Mouse (Mus musculus) retina, adult 2 months (tissue): Measurements from ENCODE around the gene Gmps.

ENCODE experiments used
- DNase-seq: peaks from one replicate; pipeline ENCODE4 v3.0.0-alpha.2; 2012; ENCODE audit warnings: low read depth, low spot score

The Gmps gene

DNA sequence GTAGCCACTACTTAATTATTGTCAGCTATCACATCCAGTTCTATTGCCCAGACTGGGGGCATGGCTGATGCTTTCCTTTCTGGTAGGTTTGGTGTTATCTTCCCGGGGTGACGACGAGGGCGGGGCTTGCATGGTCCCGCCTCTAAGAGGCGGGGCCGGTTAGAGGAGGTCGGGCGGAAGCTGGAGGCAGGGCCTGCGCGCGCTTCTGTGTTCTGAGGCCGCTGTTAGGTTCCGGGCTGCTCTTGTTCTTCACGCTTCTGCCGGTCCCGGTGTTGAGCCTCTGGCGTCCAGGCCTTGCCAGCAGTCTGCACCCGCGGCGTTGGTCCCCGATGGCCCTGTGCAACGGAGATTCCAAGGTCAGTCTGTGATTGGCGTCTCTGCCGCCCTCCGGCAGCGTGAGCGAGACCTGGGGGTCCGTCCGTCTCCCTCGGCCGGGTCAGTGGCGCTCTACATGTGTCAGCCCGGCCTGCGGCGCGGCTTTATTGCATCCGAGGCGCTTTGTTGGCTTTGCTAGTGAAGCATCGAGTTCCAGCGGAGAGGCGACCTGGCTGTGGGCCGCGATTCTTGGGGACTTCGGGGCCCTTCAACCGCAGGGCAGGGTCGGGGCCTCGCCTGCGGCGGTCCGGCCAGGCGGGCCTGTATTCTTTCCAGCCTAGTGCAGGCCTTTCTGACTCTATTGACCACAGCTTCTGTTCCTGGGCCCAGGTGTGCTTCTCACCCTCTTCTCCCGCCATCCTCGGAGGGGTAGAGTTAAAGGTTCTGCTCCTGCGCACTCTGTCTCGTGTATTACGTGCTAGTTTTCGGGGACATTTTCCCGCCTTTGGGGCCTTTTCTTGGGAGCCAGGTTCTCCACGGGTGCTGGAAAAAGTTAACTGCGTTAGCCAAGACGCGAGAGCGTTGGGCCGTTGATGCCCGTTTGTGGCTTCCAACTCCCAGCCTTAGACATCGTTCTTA is at the start of gene Gmps:
TSS of gene Gmps (plus strand) at position 152 of the 954 bp plus-strand sequence.
- DNase-seq, result peak; percentile 74

GRCm38 (mm10) chr3:63928878-63929859 is 46.7 kb upstream of the Gmps start, which contains the start of gene E130311K13Rik:
E130311K13Rik (minus strand) TSS chr3:63929472.
- DNase-seq, result peak; percentile 65

DNA sequence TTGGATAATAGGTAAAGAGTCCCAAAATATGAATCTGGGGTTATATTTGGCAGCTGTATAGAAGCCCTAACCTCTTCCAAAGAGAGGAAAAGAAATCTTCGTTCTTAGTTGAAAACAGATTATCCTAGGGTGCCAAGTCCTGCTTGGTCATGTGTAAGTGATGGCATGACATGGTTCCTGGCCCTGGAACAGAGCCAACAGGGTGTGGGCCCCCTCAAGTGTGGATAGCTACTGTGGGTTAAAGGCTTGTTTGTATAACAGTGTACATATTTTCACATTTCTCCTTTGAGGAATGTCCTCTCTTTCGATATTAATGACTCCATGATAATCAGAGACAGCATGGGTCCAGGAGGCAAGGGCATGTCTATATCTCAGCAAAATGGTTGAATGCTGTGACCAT is 37.0 kb upstream of the Gmps start:
- no peak for DNase-seq

DNA sequence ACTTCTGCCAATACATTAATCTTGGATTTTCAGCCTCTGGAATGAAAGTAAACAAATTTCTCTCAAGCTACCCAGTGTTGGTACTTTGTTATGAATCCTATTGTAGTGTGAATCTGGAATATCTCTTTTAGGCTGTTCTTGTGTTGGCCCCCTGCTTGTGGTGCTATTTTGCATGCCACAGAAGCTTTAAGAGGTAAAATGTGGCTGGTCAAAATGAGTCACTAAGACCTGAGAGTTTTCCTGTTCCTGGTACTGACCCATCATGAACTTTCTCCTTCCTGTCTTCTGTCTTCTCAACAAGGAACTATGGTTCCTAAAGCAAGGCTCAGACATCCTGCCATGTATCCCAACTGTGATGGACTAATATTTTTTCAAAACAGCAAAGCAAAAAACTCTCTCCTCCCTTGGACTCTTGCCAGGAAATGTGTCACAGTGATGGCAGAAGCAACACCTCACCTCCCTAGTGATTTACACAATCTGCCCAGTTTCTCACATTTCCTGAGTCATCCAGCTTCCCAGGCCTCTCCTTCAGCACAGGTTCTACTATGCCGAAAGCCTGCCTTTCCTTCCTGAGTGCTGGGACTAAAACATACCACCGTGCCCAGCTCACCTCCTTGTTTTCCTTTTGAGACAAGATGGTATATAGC is 34.6 kb upstream of the Gmps start:
- DNase-seq, result no peak

DNA sequence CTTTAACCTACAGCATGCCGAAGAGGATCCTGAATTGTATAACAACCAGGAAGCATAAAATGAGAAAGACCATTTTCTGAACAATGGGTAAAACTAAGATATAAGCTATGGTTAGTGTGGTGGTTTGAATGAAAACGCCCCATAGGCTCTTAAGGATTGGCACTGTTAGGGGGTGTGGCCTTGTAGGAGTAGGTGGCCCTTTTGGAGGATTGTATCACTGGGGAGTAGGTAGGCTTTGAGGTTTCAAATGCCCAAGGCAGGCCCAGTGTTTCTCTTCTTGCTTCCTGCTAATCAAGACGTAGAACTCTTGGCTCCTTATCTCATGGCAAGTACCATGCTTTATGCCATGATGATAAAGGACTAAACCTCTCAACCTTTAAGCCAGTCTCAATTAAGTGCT is 26.1 kb upstream of the Gmps start:
- no peak for DNase-seq

- DNase-seq, result no peak
Measured at GRCm38 (mm10) chr3:63963421-63964099, 12.3 kb upstream of the Gmps start.

DNA sequence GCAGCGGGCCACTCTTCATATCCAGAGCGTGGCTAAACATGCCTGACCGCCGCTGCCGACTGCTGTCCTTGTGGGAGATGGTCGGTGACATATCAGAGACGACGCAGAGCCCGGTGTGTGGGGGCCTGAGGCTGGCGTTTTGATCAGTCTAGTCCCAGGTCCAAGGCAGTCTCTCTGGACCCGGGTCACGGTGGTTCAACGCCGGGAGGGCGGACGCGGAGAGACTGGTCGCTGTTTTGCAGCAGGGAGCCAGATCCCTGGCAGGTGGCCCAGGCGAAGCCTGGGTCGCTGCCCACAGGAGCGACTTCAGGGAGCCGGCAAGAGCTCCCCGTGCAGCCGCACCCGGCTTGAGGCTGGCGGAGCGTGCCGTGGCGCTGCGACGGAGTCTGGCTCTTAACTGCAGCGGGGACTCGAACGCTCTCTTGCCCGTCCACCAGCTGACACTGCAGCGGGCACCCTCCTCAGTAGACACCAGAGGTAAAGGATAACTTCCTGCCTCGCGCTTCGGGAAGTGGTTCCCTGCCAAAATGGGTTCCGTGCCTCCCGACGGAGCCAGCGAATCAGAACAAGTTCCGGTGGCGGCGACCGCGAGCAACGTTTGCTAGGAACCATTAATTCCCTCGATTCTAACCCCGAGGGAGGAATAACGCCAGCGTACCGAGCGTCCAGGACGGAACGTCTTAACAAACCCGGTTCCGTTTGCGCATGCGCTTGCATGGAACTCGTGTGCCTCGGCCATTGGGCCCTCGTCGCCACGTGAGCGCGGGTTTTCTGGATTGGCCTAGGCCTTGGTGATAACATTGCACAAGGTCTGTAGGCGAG is 11.6 kb upstream of the Gmps start, which contains the start of gene Slc33a1:
TSS of gene Slc33a1 (minus strand) at position 669 of the 822 bp plus-strand sequence.
- DNase-seq, result peak; percentile 100

GRCm38 (mm10) chr3:63964922-63965249 is 11.0 kb upstream of the Gmps start:
- no peak for DNase-seq

DNA sequence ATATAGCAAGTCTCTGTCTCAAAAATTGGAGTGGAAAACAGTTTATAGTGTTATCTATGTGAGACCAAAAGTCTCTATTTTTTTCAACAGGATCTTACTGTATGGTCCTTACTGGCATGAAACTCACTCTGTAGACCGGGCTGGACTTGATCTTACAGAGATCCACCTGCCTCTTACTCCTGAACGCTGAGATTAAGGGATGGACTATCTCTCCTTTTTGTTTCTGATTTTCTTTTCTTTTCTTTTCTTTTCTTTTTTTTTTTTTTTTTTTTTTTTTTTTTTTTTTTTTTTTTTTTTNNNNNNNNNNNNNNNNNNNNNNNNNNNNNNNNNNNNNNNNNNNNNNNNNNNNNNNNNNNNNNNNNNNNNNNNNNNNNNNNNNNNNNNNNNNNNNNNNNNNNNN is 10.0 kb upstream of the Gmps start:
- DNase-seq, result no peak

DNA sequence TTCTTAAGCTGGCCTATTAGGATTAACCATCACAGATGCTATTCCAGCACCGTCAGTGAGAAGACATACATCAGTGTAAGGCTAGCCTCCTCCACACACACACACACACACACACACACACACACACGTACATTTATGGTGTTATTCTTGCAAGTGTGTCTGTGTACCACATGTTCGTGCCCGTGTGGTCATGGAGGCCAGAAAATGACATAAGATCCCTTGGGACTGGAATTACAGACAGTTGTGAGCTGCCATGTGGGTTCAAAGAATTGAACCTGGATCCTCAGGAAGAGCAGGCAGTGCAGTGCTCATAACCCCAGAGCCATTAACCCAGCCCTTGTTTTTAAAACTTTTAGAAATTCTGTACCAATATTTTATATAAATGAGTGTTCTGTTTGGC is 2.0 kb downstream of the Gmps start:
- DNase-seq, result no peak

DNA sequence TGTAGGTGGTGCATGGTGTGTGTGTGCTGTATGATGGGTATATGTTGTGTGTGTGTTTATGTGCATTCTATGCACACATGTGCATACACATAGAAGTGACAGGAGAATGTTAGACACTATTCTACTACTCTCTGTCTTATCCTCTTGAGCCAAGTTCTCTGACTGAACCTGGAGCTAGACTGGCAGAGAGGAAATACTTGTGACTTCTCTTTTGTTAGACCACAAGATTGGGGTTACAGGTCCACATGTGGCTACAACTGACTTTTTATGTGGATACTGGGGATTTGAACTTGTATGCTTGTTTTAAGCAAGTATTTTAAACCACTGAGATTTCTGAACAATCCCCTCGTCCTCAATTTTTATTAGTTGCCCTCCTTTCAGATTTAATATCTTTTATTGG is 10.8 kb downstream of the Gmps start:
- DNase-seq, result no peak

GRCm38 (mm10) chr3:63988722-63989440 is 13.0 kb downstream of the Gmps start:
- DNase-seq, result no peak

- DNase-seq, result no peak
Measured at GRCm38 (mm10) chr3:64021436-64021835, 45.5 kb downstream of the Gmps start.

DNA sequence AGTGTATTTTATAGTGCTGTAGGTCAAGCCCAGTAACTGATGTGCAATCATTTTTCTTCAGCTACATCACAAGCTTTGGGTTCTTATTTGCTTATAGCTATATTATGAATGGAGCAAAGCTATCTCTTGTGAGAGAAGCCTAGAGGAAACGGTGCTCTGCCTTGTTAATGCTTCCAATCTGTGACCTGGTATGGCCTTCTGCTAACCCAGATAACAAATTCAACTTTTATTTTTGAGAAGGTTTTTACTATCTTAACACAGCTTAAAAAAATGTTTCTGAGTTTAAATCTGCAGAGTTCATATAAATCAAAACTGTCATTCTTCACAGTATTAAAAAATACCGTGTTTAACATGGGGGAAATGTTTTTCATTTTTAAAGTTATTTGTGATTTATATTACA is 46.0 kb downstream of the Gmps start:
- no peak for DNase-seq

DNA sequence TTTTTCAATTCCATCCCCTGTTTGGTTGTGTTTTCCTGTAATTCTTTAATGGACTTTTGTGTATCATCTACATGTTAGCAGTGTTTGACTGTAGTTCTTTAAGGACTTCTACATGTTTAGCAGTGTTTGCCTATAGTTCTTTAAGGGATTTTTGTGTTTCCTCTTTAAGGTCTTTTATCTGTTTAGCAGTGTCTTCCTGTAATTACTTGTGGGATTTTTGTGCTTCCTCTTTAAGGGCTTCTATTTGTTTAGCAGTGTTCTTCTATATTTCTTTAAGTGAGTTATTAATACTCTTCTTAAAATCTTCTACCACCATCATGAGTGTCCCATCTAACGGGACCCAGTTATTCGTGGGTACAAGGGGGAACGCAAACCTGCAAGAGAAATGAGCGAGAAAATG is 53.9 kb downstream of the Gmps start:
- no peak for DNase-seq

DNA sequence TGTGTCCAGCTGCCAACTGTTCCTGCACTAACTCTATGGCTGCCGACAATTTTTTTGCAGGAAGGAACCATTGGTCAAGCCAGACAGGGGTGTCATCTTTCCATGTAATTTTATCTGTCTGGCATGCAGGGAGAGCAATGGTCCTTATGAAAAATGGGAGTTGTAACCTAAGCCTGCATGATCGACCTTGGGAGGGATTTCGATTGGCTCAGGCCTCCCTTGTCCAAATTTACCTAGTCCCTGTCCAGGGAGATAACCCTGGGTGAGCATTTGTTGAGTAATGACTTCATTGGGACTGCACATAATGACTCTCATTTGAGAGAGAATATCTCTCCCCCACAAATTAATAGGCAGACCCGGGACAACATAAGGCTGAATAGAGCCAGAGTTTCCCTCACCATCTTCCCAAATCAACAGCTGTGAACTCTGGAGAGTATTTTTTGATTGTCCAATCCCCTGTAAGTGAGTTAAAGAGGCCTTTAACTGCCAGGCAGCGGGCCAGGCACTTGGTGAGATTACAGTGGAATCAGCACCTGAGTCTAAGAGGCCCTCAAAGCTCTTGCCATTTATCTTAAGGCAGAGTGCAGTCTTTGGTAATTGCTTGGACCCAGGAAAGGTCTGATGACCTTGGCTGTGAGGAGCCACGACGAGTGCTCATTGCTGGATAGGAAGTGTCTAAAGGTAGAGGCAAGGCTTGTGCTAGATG is 62.4 kb downstream of the Gmps start:
- no peak for DNase-seq

DNA sequence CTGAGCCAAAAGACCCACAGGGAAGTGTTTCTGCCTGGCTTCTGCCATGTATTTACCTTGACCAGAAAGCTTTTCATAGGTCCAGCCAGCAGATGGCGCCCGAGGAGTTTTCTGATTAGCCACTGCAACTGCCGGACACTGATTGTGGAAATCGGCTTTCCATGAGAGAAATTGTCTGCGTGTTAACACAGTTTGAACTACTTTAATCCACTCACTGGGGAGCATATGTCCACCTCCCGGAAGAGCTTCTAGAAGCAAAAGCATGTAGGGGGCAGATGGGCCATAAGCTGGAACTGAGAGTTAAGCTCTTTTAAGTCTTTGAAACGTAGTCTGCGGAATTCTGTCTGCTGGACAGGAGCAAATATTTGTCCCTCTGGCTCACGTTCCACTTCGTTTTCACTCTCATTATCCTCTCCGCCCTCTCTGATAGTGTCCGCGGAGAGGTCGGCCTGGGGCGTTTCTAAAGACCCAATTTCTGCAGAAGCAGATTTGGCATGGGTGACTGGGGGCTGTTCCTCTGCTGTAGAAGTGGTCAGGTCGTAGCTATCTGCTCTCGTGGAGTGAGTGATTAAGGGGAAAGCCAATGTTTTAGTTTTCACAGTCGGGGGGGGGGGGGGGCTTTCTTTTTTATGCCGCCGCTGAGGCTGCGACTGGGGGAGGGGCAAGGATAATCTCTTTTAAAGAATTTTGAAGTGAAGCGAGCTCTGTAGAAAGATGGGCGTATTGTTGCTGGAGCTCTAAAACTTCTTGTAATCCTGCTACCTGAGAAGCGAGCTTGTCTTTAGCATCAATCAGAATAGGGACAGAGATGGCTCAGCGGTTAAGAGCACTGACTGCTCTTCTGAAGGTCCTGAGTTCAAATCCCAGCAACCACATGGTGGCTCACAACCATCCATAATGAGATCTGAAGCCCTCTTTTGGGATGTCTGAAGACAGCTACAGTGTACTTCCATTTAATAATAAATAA is 64.2 kb downstream of the Gmps start:
- peak; percentile 77 for DNase-seq
